Mouse (Mus musculus) gastrocnemius, postnatal 36 days (tissue): ENCODE data around the gene Scube3. TPM values are rescaled to one million over a fixed set of nuclear protein-coding genes. Genes with fewer than 3 reads are reported as not detected.
A peak's percentile ranks its signal among the peaks of the same experiment; 100 is the strongest.

ENCODE experiments used
- DNase-seq, 2 experiments: peaks; one replicate each; pipeline ENCODE4 v3.0.0; 2022
- intact Hi-C: fragments of 180-260 bp; cut with DNase I; formaldehyde crosslinking; loops from one replicate; pipeline ENCODE4 v1.15.1; 2025
- total RNA-seq, 2 experiments: library from RNA; stranded (reverse); gene quantifications; 2 replicates each; pipeline ENCODE4 v1.2.3; 2021

Gene Scube3
- total RNA-seq, 2 experiments from 2014 or later = 0.13 to 0.15 TPM

DNA sequence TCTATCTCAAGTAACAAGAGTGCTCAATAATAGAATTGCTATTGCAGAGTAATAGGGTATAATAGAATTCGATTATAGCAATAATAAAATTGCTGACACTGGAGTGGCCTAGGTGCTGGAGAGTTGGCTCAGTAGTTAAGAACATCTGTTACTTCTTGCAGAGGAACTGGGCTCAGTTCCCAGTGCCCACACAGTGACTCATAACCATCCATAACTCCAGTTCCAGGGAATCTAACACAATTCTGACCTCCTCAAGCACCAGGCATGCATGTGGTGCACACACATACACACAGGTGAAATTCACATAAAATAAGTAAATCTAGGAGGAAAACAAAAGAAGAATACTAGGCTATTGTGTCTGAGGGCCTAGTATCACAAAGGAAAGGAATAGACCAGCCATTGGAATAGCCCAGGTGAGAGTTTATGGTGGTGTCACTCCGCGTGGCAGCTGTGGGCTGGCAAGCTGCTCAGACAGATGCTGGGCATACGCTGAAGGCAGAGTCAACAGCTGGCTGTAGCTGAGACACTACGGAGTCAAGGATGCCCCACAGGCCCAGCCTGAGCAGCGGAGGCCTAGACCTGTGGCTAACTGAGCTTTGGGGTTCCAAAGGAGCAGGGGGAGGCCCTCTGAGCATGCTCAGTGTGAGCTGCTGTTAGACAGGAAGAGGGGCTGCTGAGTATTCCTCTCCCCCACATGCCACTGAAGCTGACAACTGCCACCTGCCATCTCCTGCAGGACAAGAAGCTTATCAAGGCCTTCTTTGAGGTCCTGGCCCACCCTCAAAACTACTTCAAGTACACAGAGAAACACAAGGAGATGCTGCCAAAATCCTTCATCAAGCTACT, 28.7 kb downstream of the Scube3 start:
- intact Hi-C loops = no loop called here
- DNase-seq = no peak

GRCm38 (mm10) chr17:28172690-28173089, 30.7 kb downstream of the Scube3 start:
- intact Hi-C loops = no loop called here
- DNase-seq = no peak

GRCm38 (mm10) chr17:28176775-28177539, 35.0 kb downstream of the Scube3 start, which contains the start of gene Zfp523:
TSS of gene Zfp523 (plus strand) at chr17:28177129.
- intact Hi-C loops = no loop called here
- peak; percentile 83 to 92 for DNase-seq

DNA sequence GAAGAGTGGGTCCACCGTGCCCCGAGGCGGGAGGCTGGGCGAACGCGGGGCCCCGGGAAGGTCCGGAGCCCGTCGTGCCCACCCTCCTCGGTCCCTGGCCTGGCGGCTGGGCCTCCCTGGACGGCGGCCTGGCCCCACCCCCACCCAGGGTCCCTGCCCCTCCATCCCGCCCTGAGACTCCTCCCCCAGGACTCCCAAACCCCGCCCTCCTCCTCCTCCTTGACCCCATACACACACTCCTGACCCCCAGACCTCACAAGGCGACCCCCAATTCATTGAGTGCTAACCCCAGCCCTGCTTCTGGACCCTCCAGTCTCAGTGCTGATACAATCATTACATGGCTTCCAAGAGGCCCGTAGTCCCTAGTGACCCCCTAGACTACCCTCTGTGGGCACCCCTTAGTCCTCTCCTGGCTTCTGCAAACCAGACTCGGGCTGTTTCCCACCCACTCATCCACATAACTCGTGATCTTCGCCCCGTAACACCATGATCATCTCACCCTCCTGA, 35.7 kb downstream of the Scube3 start:
- DNase-seq = no peak
- intact Hi-C loops = no loop called here

- intact Hi-C loops = no loop called here
- no peak for DNase-seq
Measured at GRCm38 (mm10) chr17:28180331-28180730, 38.4 kb downstream of the Scube3 start.

DNA sequence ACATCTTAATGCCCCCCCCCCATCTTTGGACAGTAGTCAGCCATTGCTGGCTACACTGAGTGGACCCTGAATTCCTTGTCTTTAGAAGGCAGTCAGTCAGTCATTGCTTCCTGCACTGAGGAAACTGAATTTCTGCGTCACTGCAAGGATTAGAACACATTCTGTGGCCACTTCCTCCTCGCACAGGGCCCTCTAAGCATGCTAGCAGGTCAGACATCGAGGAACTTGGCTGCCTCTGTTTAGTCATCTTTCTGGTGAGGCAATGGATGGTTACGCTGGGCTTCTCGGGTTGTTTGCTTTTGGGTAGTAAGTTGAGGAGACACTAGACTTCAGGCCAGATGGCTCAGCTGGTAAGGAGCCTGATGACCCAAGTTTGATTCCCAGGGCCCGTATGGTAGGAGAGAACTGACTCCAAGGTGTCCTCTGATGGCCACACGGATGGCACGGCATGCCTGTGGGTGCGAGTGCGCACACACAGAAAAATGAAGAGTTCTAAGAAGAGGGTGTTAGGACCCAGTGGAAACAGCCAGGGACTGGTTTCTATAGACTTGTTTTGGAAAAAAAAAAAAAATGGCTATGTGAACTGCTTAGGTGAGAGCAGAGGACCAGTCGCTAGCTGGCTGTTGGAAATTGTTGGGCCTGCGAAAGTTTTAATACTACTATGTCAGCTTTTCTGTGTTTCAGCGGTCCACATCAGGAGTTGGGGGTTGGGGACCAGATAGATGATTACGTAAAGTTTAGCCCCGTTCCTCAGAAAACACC, 39.0 kb downstream of the Scube3 start:
- no peak for DNase-seq

DNA sequence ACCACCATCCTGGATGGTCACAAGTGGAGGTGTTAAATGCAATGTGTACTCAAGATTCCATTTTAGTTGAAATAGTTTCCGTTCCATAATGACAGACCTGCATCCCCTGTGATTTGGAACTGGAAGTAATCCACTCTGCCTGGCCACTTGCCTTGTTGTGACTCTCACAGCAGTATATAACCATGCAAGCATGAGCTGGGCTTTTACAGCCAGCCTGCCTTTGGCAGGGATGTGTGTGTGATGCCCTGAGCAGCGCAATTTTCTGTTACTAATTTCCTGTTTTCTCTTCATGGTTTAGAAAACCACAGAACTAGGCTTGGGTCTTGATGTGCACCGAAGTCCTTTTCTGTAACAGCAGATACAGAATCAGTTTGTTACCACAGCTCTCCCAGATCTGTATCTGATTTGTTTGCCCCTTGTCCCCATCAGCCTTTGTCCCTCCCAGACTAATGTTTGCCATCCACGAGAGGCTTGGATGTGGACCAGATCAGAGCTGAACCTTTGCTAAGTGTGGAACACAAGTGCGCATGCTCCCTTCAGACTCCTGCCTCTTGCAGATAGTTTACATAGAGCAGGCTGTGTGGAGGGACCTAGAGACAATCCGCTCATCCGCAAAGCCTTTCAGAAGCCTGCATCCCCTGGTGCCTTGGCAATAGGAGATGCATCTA, 43.2 kb downstream of the Scube3 start:
- DNase-seq = no peak
- intact Hi-C loops = no loop called here

More for the DNA sequence above, 39.0 kb downstream of the Scube3 start:
- intact Hi-C loops = no loop called here

GRCm38 (mm10) chr17:28188313-28188712, 46.4 kb downstream of the Scube3 start:
- intact Hi-C loops = no loop called here
- no peak for DNase-seq

- DNase-seq = no peak
- intact Hi-C loops = no loop called here
Measured at GRCm38 (mm10) chr17:28192754-28193153, 50.8 kb downstream of the Scube3 start.

- intact Hi-C loops = no loop called here
- DNase-seq = no peak
Measured at GRCm38 (mm10) chr17:28193559-28193958, 51.6 kb downstream of the Scube3 start.

DNA sequence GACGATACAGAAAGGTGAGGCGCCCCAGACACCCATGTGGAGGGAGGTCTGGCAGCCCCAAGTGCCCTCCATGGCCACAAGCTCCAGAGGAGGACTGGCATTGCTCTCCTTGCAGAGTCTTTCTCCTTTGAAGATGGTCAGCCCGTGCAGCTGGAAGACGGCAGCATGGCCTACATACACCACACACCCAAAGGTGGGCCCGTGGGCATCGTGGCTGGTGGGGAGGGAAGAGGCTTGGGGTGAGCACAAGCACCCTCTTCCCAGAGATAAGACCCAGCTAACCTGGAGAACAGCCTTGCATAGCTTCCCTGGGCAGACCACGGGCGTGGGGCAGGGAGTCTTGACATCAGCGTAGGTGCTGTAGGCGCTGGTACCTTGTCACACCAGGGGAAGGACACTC, 53.1 kb downstream of the Scube3 start:
- intact Hi-C loops = no loop called here
- DNase-seq = no peak

DNA sequence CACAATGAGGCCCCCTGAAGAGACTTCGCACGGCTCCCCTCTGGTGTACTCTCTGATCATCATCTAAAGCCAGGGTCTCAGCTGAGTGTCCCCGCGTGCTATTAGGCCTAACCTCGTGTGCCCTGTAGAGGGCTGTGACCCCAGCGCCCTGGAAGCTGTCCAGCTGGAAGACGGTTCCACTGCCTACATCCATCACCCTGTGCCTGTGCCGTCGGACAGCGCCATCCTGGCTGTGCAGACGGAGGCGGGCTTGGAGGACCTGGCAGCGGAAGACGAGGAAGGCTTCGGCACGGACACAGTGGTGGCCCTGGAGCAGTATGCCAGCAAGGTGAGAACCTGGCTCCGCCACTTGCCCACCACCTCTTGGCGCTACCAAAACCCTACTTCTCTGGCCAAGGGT, 55.7 kb downstream of the Scube3 start:
- DNase-seq = no peak
- intact Hi-C loops = no loop called here

DNA sequence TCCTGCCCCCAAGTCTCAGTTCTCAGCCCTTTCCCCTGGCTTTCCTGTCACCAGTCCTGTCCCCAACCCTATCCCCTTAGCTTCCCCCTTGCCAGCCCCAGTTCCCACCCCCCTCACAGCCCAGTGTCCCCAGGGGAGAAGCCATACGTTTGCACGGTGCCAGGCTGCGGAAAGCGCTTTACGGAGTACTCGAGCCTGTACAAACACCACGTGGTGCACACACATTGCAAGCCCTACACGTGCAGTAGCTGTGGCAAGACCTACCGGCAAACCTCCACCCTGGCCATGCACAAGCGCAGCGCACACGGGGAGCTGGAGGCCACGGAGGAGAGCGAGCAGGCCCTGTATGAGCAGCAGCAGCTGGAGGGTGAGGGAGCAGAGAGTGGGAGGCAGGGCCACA, 60.0 kb downstream of the Scube3 start:
- intact Hi-C loops = no loop called here
- DNase-seq = no peak

- intact Hi-C loops = no loop called here
- peak in 1 of 2 experiments; percentile 38 for DNase-seq
Measured at GRCm38 (mm10) chr17:28204052-28204720, 62.2 kb downstream of the Scube3 start.

GRCm38 (mm10) chr17:28205443-28205842, 63.5 kb downstream of the Scube3 start:
- intact Hi-C loops = loop anchor here (5.0 kb wide), 1 partner anchor 162 kb away; the partner anchor contains the start of gene Tulp1
- no peak for DNase-seq

GRCm38 (mm10) chr17:28207092-28207491, 65.2 kb downstream of the Scube3 start:
- intact Hi-C loops = loop anchor here (5.0 kb wide), 1 partner anchor 160 kb away; the partner anchor contains the start of gene Tulp1
- DNase-seq = no peak

GRCm38 (mm10) chr17:28207591-28208313, 65.8 kb downstream of the Scube3 start, which contains the start of gene Def6:
TSS of gene Def6 (plus strand) at chr17:28207778.
- intact Hi-C loops = loop anchor here (5.0 kb wide), 1 partner anchor 160 kb away; the partner anchor contains the start of gene Tulp1
- DNase-seq = peak; percentile 70 to 76

- intact Hi-C loops = loop anchor here (5.0 kb wide), 1 partner anchor 159 kb away; the partner anchor contains the start of gene Tulp1
- no peak for DNase-seq
Measured at GRCm38 (mm10) chr17:28208314-28208612, 66.3 kb downstream of the Scube3 start.
